Comparison of ENCODE assay signal across 9 mouse cellular contexts in the genomic region with DNA sequence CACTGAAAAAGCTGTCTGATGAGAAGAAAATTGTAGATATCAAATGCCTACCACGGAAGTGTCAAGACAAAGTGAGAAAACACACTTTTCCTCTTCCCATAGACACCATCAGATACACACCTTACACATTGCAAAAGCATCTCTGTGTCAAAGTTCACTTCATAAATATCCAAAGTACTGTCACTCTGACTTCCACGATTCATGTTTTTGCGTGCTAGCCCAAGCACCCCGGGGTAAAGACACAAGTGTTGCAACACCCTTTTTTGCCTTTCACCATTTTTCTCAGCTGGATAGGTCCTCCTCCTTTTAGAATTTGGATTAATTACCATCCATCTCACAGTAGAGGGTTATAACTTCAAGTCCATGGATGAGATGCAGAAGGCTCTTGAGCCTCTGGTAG. TPM values are rescaled to one million over a fixed set of nuclear protein-coding genes. Genes with fewer than 3 reads are reported as not detected.
DNase-seq lines count a peak whose midpoint lies in the region; ATAC-seq and TF ChIP-seq lines count a peak whose summit lies in the region.
"Had no signal": no experiment of that assay in that cellular context is flagged by ENCODE, and none has a peak within 500 bp of the region (broad histone marks: within the 10 kb centered on the region; RNA-seq: fewer than 3 reads in every experiment).

No protein-coding gene starts in this region.

- H3K27ac ChIP-seq in heart, embryonic 16.5 days (ENCODE audit: low read length) = no peak overlapping the region
- 0 out of 2 replicates have a peak overlapping the region, but pooled peaks have one; percentile 36 for H3K27ac ChIP-seq in bone marrow macrophage, adult 2 months (ENCODE audit: insufficient read depth, low read depth, low read length)
- H3K27ac ChIP-seq in hindbrain, embryonic 15.5 days (replicated peaks) = no peak overlapping the region
- H3K27ac ChIP-seq in midbrain, embryonic 13.5 days = no peak overlapping the region

- peaks cover 23% of the 10 kb centered on the region for H3K4me1 ChIP-seq in heart, embryonic 16.5 days (ENCODE audit: control insufficient read depth, insufficient read depth, low read length)
- H3K4me1 ChIP-seq in bone marrow macrophage, adult 2 months (ENCODE audit: control insufficient read depth, insufficient read depth, low read length) = peaks cover 15% of the 10 kb centered on the region
- H3K4me1 ChIP-seq in hindbrain, embryonic 15.5 days (replicated peaks) = peaks cover 42% of the 10 kb centered on the region
- H3K4me1 ChIP-seq in midbrain, embryonic 13.5 days (replicated peaks) = peaks cover 40% of the 10 kb centered on the region

- H3K4me3 ChIP-seq in heart, embryonic 16.5 days (ENCODE audit: low read length) = peak overlapping the region; percentile 89
- H3K4me3 ChIP-seq in bone marrow macrophage, adult 2 months (ENCODE audit: insufficient read depth, low read length) = peak overlapping the region; percentile 98
- H3K4me3 ChIP-seq in hindbrain, embryonic 15.5 days = peak overlapping the region; percentile 90
- H3K4me3 ChIP-seq in midbrain, embryonic 13.5 days (replicated peaks) = peak overlapping the region; percentile 98

- WGBS in heart, embryonic 16.5 days = 82% methylated on average over 4 of the region's 4 CpGs
- 89% methylated on average over 4 of the region's 4 CpGs for WGBS in hindbrain, embryonic 15.5 days
- 92% methylated on average over 4 of the region's 4 CpGs for WGBS in midbrain, embryonic 13.5 days

- H3K9me3 ChIP-seq in heart, embryonic 16.5 days (replicated peaks; ENCODE audit: control insufficient read depth, low read length) = no peaks in the 10 kb centered on the region
- no peaks in the 10 kb centered on the region for H3K9me3 ChIP-seq in hindbrain, embryonic 15.5 days
- no peaks in the 10 kb centered on the region for H3K9me3 ChIP-seq in midbrain, embryonic 13.5 days

- peak overlapping the region; percentile 69 for H3K4me2 ChIP-seq in heart, embryonic 16.5 days (ENCODE audit: low read depth, low read length)
- peak overlapping the region; percentile 94 for H3K4me2 ChIP-seq in hindbrain, embryonic 15.5 days
- peak overlapping the region; percentile 98 for H3K4me2 ChIP-seq in midbrain, embryonic 13.5 days (replicated peaks)

- intact Hi-C loops in heart, postnatal 10 days (cut with DNase I) = no loop called here

- ATAC-seq in heart, embryonic 16.5 days (replicated peaks; ENCODE audit: extremely low read depth, insufficient read depth, low FRiP score) = no peak
- no peak for ATAC-seq in hindbrain, embryonic 15.5 days (ENCODE audit: low FRiP score, low read depth)
- ATAC-seq in midbrain, embryonic 13.5 days = no peak
- no peak for ATAC-seq in erythroid progenitor cell, adult 5-6 weeks (replicated peaks; ENCODE audit: low FRiP score, poor library complexity, severe bottlenecking)

- TF ChIP-seq POLR2A in bone marrow macrophage, adult 2 months (IDR thresholded peaks at IDR 0.05; ENCODE audit: borderline replicate concordance, low read depth, low read length) = no peak

- TF ChIP-seq CTCF in bone marrow macrophage, adult 2 months (IDR thresholded peaks at IDR 0.05; ENCODE audit: low read depth, low read length) = no peak

- no peaks in the 10 kb centered on the region for H3K27me3 ChIP-seq in heart, embryonic 16.5 days (ENCODE audit: control insufficient read depth, insufficient read depth, low read length)
- H3K27me3 ChIP-seq in hindbrain, embryonic 15.5 days = no peaks in the 10 kb centered on the region
- no peaks in the 10 kb centered on the region for H3K27me3 ChIP-seq in midbrain, embryonic 13.5 days

- DNase-seq in heart, postnatal 10 days = no peak
- no peak for DNase-seq in gastrocnemius, adult 18-20 months (ENCODE audit: low spot score)
- no peak for DNase-seq in spleen, postnatal 14 days (ENCODE audit: low spot score in 2 of 2)
- DNase-seq: cerebellum, postnatal 10 days had no signal

- H3K9ac ChIP-seq in heart, embryonic 16.5 days (ENCODE audit: low read length) = peak overlapping the region; percentile 95
- peak overlapping the region; percentile 91; the same call in 1 of the 2 replicates for H3K9ac ChIP-seq in hindbrain, embryonic 15.5 days
- H3K9ac ChIP-seq in midbrain, embryonic 13.5 days (replicated peaks) = peak overlapping the region; percentile 96

- H3K36me3 ChIP-seq in heart, embryonic 16.5 days (ENCODE audit: control insufficient read depth, insufficient read depth) = no peaks in the 10 kb centered on the region
- H3K36me3 ChIP-seq in hindbrain, embryonic 15.5 days = no peaks in the 10 kb centered on the region
- H3K36me3 ChIP-seq in midbrain, embryonic 13.5 days = no peaks in the 10 kb centered on the region

RNA-seq across cellular contexts. Expression of gene Pdpk1, which starts 10.8 kb away (rescaled TPM):
- polyA plus RNA-seq in heart, embryonic 16.5 days (2015; fragmentation: Nextera tagmentation; extraction: Ambion mirVana) = 40.1 and 40.5 TPM in 2 replicates
- total RNA-seq in heart, postnatal 10 days (2021) = 10 to 100 TPM; 49.4 to 52.9 TPM
- polyA plus RNA-seq in bone marrow macrophage, adult 2 months (2012; ENCODE audit: insufficient read depth, insufficient read length, missing spikeins) = 32.9 and 39.6 TPM in 2 replicates
- 63.8 and 64.4 TPM in 2 replicates for polyA plus RNA-seq in hindbrain, embryonic 15.5 days (2015; fragmentation: Nextera tagmentation; extraction: Ambion mirVana)
- polyA plus RNA-seq in midbrain, embryonic 13.5 days (2015; fragmentation: Nextera tagmentation; extraction: Ambion mirVana) = 63.1 and 67.9 TPM in 2 replicates
- 10 to 100 TPM; 31.2 to 40.1 TPM for total RNA-seq in gastrocnemius, adult 18-20 months (2021)
- total RNA-seq in erythroid progenitor cell, adult 5-6 weeks (2015; ENCODE audit: low replicate concordance) = 83.6 and 88.0 TPM in 2 replicates
- total RNA-seq in erythroid progenitor cell, adult 5-6 weeks (2017; ENCODE audit: low replicate concordance) = 74.5 and 76.8 TPM in 2 replicates

RNA-seq across cellular contexts. Expression of gene Amdhd2, which starts 23.6 kb away (rescaled TPM):
- polyA plus RNA-seq in heart, embryonic 16.5 days (2015; fragmentation: Nextera tagmentation; extraction: Ambion mirVana) = 25.2 and 28.0 TPM in 2 replicates
- 10 to 100 TPM; 20.7 to 22.8 TPM for total RNA-seq in heart, postnatal 10 days (2021)
- polyA plus RNA-seq in bone marrow macrophage, adult 2 months (2012; ENCODE audit: insufficient read depth, insufficient read length, missing spikeins) = 89.6 and 118 TPM in 2 replicates
- polyA plus RNA-seq in hindbrain, embryonic 15.5 days (2015; fragmentation: Nextera tagmentation; extraction: Ambion mirVana) = 33.6 and 38.8 TPM in 2 replicates
- 32.9 and 35.6 TPM in 2 replicates for polyA plus RNA-seq in midbrain, embryonic 13.5 days (2015; fragmentation: Nextera tagmentation; extraction: Ambion mirVana)
- 1 to 10 TPM; 9.1 to 9.2 TPM for total RNA-seq in gastrocnemius, adult 18-20 months (2021)
- total RNA-seq in erythroid progenitor cell, adult 5-6 weeks (2015; ENCODE audit: low replicate concordance) = 10.5 and 20.5 TPM in 2 replicates
- 9.8 and 10.7 TPM in 2 replicates for total RNA-seq in erythroid progenitor cell, adult 5-6 weeks (2017; ENCODE audit: low replicate concordance)

RNA-seq across cellular contexts. Expression of gene Atp6v0c, which starts 29.5 kb away (rescaled TPM):
- 522 and 538 TPM in 2 replicates for polyA plus RNA-seq in heart, embryonic 16.5 days (2015; fragmentation: Nextera tagmentation; extraction: Ambion mirVana)
- 100 to 1,000 TPM; 275 to 284 TPM for total RNA-seq in heart, postnatal 10 days (2021)
- polyA plus RNA-seq in bone marrow macrophage, adult 2 months (2012; ENCODE audit: insufficient read depth, insufficient read length, missing spikeins) = 1,159 and 1,346 TPM in 2 replicates
- polyA plus RNA-seq in hindbrain, embryonic 15.5 days (2015; fragmentation: Nextera tagmentation; extraction: Ambion mirVana) = 1,386 and 1,520 TPM in 2 replicates
- polyA plus RNA-seq in midbrain, embryonic 13.5 days (2015; fragmentation: Nextera tagmentation; extraction: Ambion mirVana) = 843 and 851 TPM in 2 replicates
- 100 to 1,000 TPM; 151 to 164 TPM for total RNA-seq in gastrocnemius, adult 18-20 months (2021)
- total RNA-seq in erythroid progenitor cell, adult 5-6 weeks (2015; ENCODE audit: low replicate concordance) = 231 and 265 TPM in 2 replicates
- 83.8 and 103 TPM in 2 replicates for total RNA-seq in erythroid progenitor cell, adult 5-6 weeks (2017; ENCODE audit: low replicate concordance)
